Mouse (Mus musculus) liver, embryonic 14.5 days (tissue): ENCODE results near the gene Epn1. TPM values are rescaled to one million over a fixed set of nuclear protein-coding genes. Genes with fewer than 3 reads are reported as not detected.

Experiments
- ATAC-seq: fragments of 200-750 bp; cut with Nextera tagmentation; 2 replicates; pipeline ENCODE4 v1.8.0; 2017; ENCODE audit warnings: moderate number of reproducible peaks, mild to moderate bottlenecking, moderate library complexity; ENCODE audit not compliant: insufficient read depth
- DNase-seq, 3 experiments: peaks; one replicate each; pipeline ENCODE4 v3.0.0-alpha.2; 2012 to 2013; ENCODE audit warnings: low read depth in 3 of 3, low spot score in 3 of 3
- H3K27ac ChIP-seq: fragments of 300-500 bp; sonication (generic); 2 replicates; pipeline ENCODE4 v1.5.1; 2014; ENCODE audit warnings: moderate library complexity, mild to moderate bottlenecking, control low read depth, inconsistent platforms
- H3K27me3 ChIP-seq: fragments of 300-500 bp; sonication (generic); 2 replicates; pipeline ENCODE4 v1.6.1; 2014; ENCODE audit warnings: mild to moderate bottlenecking, low read length, moderate library complexity; ENCODE audit not compliant: control insufficient read depth, insufficient read depth
- H3K36me3 ChIP-seq: fragments of 300-500 bp; sonication (generic); replicated peaks from 2 replicates; pipeline ENCODE4 v1.6.1; 2014; ENCODE audit warnings: low read depth; ENCODE audit not compliant: control insufficient read depth, insufficient read depth
- H3K4me1 ChIP-seq, 2 experiments: fragments of 200-500 bp in 1 of 2; fragments of 300-500 bp in 1 of 2; sonication (generic) in 1 of 2; replicated peaks; 2 replicates each; pipeline ENCODE4 v1.6.1; 2012 to 2014; ENCODE audit warnings: antibody characterized with exemption in 1 of 2, inconsistent platforms in 1 of 2, low read length in 1 of 2; ENCODE audit not compliant: control insufficient read depth in 2 of 2, insufficient read depth in 2 of 2
- H3K4me2 ChIP-seq: fragments of 300-500 bp; sonication (generic); 2 replicates; pipeline ENCODE4 v1.6.1; 2014; ENCODE audit warnings: low read depth, mild to moderate bottlenecking, control low read depth, moderate library complexity
- H3K4me3 ChIP-seq, 2 experiments: fragments of 200-500 bp in 1 of 2; fragments of 300-500 bp in 1 of 2; sonication (generic) in 1 of 2; 2 replicates each; pipeline ENCODE4 v1.5.1; 2012 to 2014; ENCODE audit warnings: low read depth in 2 of 2, low read length in 2 of 2, mild to moderate bottlenecking in 2 of 2, control low read depth in 1 of 2, inconsistent platforms in 1 of 2, moderate library complexity in 1 of 2; ENCODE audit not compliant: insufficient read depth in 1 of 2
- H3K9ac ChIP-seq: fragments of 300-500 bp; sonication (generic); replicated peaks from 2 replicates; pipeline ENCODE4 v1.6.1; 2014; ENCODE audit warnings: mild to moderate bottlenecking, control low read depth, moderate library complexity
- H3K9me3 ChIP-seq: fragments of 300-500 bp; sonication (generic); 2 replicates; pipeline ENCODE4 v1.6.1; 2016; ENCODE audit warnings: low read length, mixed read lengths; ENCODE audit not compliant: control insufficient read depth
- CTCF ChIP-seq: IDR thresholded peaks from 2 replicates; pipeline ENCODE4 v1.5.1; 2016; ENCODE audit warnings: antibody characterized with exemption, low read depth, control low read depth
- EP300 ChIP-seq: IDR thresholded peaks from 2 replicates; pipeline ENCODE4 v1.6.1; 2016; ENCODE audit warnings: antibody characterized with exemption, low read depth
- WGBS: fragments of 180-500 bp; shearing (Covaris S2); extraction: QIAGEN DNeasy Blood & Tissue Kit; methylation state at CpG from one replicate; pipeline ENCODE4 v1.1.7; 2014; ENCODE audit not compliant: insufficient replicate concordance; 5-methylcytosine and 5-hydroxymethylcytosine counted together
- polyA plus RNA-seq, 2 experiments: library from polyadenylated mRNA; depleted of rRNA in 1 of 2; stranded (reverse) in 1 of 2; unstranded in 1 of 2; fragments of >200 nt; fragmentation: Nextera tagmentation in 1 of 2; extraction: Ambion mirVana in 1 of 2; gene quantifications; 2 replicates each; pipeline versions ENCODE4 v1.2.1 to v1.2.3; 2012 to 2014

The Epn1 gene
- polyA plus RNA-seq, 2 experiments, result 45.4 to 54.4 TPM

GRCm38 (mm10) chr7:5086921-5087440 lies 6.9 kb downstream of the Epn1 start:
- ATAC-seq, result no peak
- H3K27me3 ChIP-seq, result no peaks in the 10 kb centered on the region
- no peak for DNase-seq
- H3K4me3 ChIP-seq, result no peak overlapping the region
- H3K4me2 ChIP-seq, result no peak overlapping the region
- 77% methylated on average over 5 of the region's 5 CpGs for WGBS
- H3K27ac ChIP-seq, result no peak overlapping the region
- H3K9me3 ChIP-seq, result no peaks in the 10 kb centered on the region
- H3K36me3 ChIP-seq, result peaks cover 75% of the 10 kb centered on the region
- peaks cover 6 to 17% of the 10 kb centered on the region in 2 experiments for H3K4me1 ChIP-seq
- no peak for TF ChIP-seq CTCF
- no peak for TF ChIP-seq EP300
- H3K9ac ChIP-seq, result no peak overlapping the region

DNA sequence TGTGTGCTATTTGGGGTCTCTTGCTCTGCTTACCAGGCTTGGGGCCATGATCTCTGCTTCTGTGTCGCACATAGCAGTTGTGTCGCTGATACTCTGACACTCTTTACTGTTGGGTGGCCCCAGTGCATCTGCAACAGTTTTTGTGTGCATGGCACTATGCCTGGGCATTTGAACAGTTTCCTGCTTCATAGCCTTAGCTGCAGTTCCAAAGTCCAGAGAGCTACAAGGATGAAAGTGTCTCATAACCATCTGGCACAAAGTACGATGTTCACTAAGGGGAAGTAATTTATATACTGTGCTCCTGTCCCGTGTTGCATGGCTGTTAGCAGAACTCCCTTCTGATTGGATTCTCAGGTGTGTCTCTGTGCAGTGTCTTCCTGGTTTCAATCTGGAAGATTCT lies 7.9 kb downstream of the Epn1 start:
- ATAC-seq (no peak), DNase-seq (no peak)
- H3K4me1 ChIP-seq, result peaks cover 0 to 11% of the 10 kb centered on the region in 2 experiments; a peak in 2 of 4 replicates
- no peak overlapping the region for H3K4me3 ChIP-seq
- peaks cover 78% of the 10 kb centered on the region for H3K36me3 ChIP-seq
- H3K27me3 ChIP-seq, result no peaks in the 10 kb centered on the region
- no peaks in the 10 kb centered on the region for H3K9me3 ChIP-seq
- TF ChIP-seq EP300 (no peak), CTCF (no peak)
- no peak overlapping the region for H3K27ac ChIP-seq
- no peak overlapping the region for H3K9ac ChIP-seq
- H3K4me2 ChIP-seq, result no peak overlapping the region
- 74% methylated on average over 4 of the region's 4 CpGs for WGBS

- no peak for ATAC-seq
- peaks cover 81% of the 10 kb centered on the region for H3K36me3 ChIP-seq
- 89% methylated on average over 15 of the region's 15 CpGs for WGBS
Observed at GRCm38 (mm10) chr7:5089853-5090252, 9.8 kb downstream of the Epn1 start.

GRCm38 (mm10) chr7:5091008-5091728 lies 11.1 kb downstream of the Epn1 start:
- no peak overlapping the region for H3K4me3 ChIP-seq
- no peak overlapping the region for H3K27ac ChIP-seq
- DNase-seq (no peak), ATAC-seq (no peak)
- H3K9ac ChIP-seq, result no peak overlapping the region
- H3K9me3 ChIP-seq, result no peaks in the 10 kb centered on the region
- no peaks in the 10 kb centered on the region for H3K27me3 ChIP-seq
- 81% methylated on average over 15 of the region's 15 CpGs for WGBS
- H3K36me3 ChIP-seq, result peaks cover 81% of the 10 kb centered on the region
- TF ChIP-seq EP300 (no peak), CTCF (no peak)
- no peak overlapping the region for H3K4me2 ChIP-seq
- peaks cover 0 to 5% of the 10 kb centered on the region in 2 experiments; a peak in 2 of 4 replicates for H3K4me1 ChIP-seq

More at GRCm38 (mm10) chr7:5089853-5090252, 9.8 kb downstream of the Epn1 start:
- Histone ChIP-seq H3K27me3 (no peaks in the 10 kb centered on the region), H3K9me3 (no peaks in the 10 kb centered on the region), H3K27ac (no peak overlapping the region), H3K4me1 (peaks cover 0 to 5% of the 10 kb centered on the region in 2 experiments; a peak in 2 of 4 replicates), H3K4me2 (no peak overlapping the region), H3K4me3 (no peak overlapping the region), H3K9ac (no peak overlapping the region)
- no peak for DNase-seq
- TF ChIP-seq EP300 (no peak), CTCF (no peak)

GRCm38 (mm10) chr7:5092381-5092780 lies 12.3 kb downstream of the Epn1 start:
- ATAC-seq (no peak), DNase-seq (no peak)
- Histone ChIP-seq H3K27ac (no peak overlapping the region), H3K4me2 (no peak overlapping the region), H3K36me3 (peaks cover 80% of the 10 kb centered on the region), H3K4me3 (no peak overlapping the region), H3K9ac (no peak overlapping the region), H3K27me3 (no peaks in the 10 kb centered on the region), H3K9me3 (no peaks in the 10 kb centered on the region), H3K4me1 (peaks cover 0 to 5% of the 10 kb centered on the region in 2 experiments; a peak in 2 of 4 replicates)
- 75% methylated on average over 6 of the region's 6 CpGs for WGBS
- no peak for TF ChIP-seq EP300
- no peak for TF ChIP-seq CTCF
